Mouse (Mus musculus): Measurements from ENCODE around the gene Mto1. TPM values are rescaled to one million over a fixed set of nuclear protein-coding genes. Genes with fewer than 3 reads are reported as not detected.

Mto1 gene
- total RNA-seq (2012; rRNA removed) (21.5 and 22.9 TPM in 2 replicates), total RNA-seq (2014; rRNA removed) (21.5 and 22.5 TPM in 2 replicates), polyA plus RNA-seq (2012; ENCODE audit: insufficient read length, low read depth) (13.8 and 14.2 TPM in 2 replicates)

DNA sequence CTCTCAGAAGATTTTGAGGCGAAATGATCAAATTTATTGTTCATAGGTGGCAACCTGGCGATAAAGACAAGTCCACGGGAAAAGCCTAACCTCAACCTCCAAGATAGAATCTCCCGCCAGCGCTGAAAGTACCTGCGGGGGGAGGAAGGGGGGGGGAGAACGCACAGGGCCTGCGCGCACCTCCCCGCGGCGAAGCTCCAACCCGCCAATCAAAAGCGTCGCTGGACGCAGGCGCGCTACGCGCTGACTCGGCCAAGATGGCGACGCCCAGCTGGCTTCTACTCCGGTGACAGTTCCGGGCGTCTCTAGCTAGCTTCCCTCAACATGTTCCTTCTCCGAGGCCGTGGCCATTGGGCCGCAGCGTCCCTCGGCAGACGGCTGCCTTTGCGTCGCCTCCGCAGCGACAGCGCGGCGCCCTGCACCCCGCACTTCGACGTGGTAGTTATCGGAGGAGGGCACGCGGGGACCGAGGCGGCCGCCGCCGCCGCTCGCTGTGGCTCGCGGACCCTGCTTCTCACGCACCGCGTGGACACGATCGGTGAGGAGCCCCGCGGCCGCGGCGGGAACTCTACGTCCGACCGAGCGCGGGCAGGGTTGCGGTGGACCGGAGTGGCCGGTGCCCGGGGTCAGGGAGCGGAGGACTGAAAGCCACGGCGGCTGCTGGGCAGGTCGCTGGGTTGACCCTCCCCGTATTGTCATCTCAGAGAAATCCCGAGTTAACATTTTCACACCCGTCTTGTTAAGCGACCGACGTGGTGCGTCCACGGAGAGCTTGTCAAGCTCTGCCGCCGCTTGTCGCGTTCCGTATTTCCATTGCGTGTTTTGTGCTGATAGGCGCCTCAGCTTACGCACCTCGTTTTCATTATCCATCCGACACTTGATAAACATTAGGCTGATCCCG lies at the start of gene Mto1, which contains the start of gene Gm17324:
Mto1 (plus strand) TSS at position 236 of the 901 bp plus-strand sequence.
Gm17324 (minus strand) TSS at position 814 of the 901 bp plus-strand sequence.
- peak within 1 kb of the TSS; percentile 80 for H3K9ac ChIP-seq (ENCODE audit: insufficient read depth, low read depth)
- H3K4me3 ChIP-seq (replicated peaks in 1 of 3; ENCODE audit: low read depth in 2 of 3, low read length in 2 of 3, poor library complexity in 1 of 3), result peak within 1 kb of the TSS; percentile 88 to 94 (median 91)
- H3K4me2 ChIP-seq (ENCODE audit: insufficient read depth, low read depth, poor library complexity, severe bottlenecking), result peak within 1 kb of the TSS; percentile 82
- dilution Hi-C loops (cut with MboI; ENCODE audit: extremely low pct_ligation_motif_present, extremely low pct_unique_long_range_greater_than_20kb, low sequenced_read_pairs) (no loop called here), in situ Hi-C loops (cut with MboI; ENCODE audit: low pct_ligation_motif_present, low pct_unique_long_range_greater_than_20kb, low sequenced_read_pairs) (no loop called here)
- H3K36me3 ChIP-seq (replicated peaks in 1 of 2; ENCODE audit: control insufficient read depth in 1 of 2, insufficient read depth in 1 of 2, low read length in 1 of 2), result peaks cover 18 to 32% of the 10 kb centered on the region in 2 experiments
- no peaks in the 10 kb centered on the region for H3K79me2 ChIP-seq (replicated peaks; ENCODE audit: control insufficient read depth, extremely low read depth, insufficient read depth, poor library complexity, severe bottlenecking)
- H3K4me1 ChIP-seq (ENCODE audit: control insufficient read depth in 1 of 2, insufficient read depth in 2 of 2), result peaks cover 7 to 25% of the 10 kb centered on the region in 2 experiments
- peaks cover 35% of the 10 kb centered on the region for H3K27me3 ChIP-seq (replicated peaks)
- peaks cover 17% of the 10 kb centered on the region for H3K9me3 ChIP-seq (replicated peaks; ENCODE audit: low read length)
- peak within 1 kb of the TSS; percentile 48 for H3K27ac ChIP-seq (ENCODE audit: insufficient read depth, low read depth)
- TF ChIP-seq ELF1 (IDR thresholded peaks at IDR 0.05; ENCODE audit: low read depth, low read length) (peak; percentile 76), TBP (conservative IDR thresholded peaks at IDR 0.05; ENCODE audit: low read depth, low read length) (peak; percentile 66; the same call in 1 of the 2 replicates), E2F4 (IDR thresholded peaks at IDR 0.05; ENCODE audit: insufficient replicate concordance, low read depth, low read length) (peak; percentile 94), MAZ (IDR thresholded peaks at IDR 0.05; ENCODE audit: low read depth, low read length) (peak; percentile 92; the same call in 1 of the 2 replicates), NELFE (IDR thresholded peaks at IDR 0.05; ENCODE audit: low read depth, low read length) (peak; percentile 86), GABPA (IDR thresholded peaks at IDR 0.05; ENCODE audit: insufficient replicate concordance, low read depth, low read length) (no peak), MEF2A (IDR thresholded peaks at IDR 0.05; ENCODE audit: borderline replicate concordance, low read depth, low read length) (peak; percentile 26), MXI1 (IDR thresholded peaks at IDR 0.05; ENCODE audit: low read depth, low read length) (peak; percentile 71), EP300 (IDR thresholded peaks at IDR 0.05; ENCODE audit: low read length) (0 out of 2 replicates have a peak, but pooled peaks have one; percentile 15), POLR2A (IDR thresholded peaks at IDR 0.05; ENCODE audit: low read depth, low read length) (peak; percentile 89), TCF12 (IDR thresholded peaks at IDR 0.05; ENCODE audit: low read depth, low read length) (peak; percentile 75), IRF4 (IDR thresholded peaks at IDR 0.05; ENCODE audit: low read depth, low read length) (peak; percentile 51), POLR2AphosphoS2 (IDR thresholded peaks at IDR 0.05; ENCODE audit: low read depth, low read length) (no peak), KAT2A (IDR thresholded peaks at IDR 0.05; ENCODE audit: insufficient replicate concordance, low read length) (peak; percentile 55; the same call in 1 of the 2 replicates), NRF1 (IDR thresholded peaks at IDR 0.05; ENCODE audit: low read depth, low read length) (peak; percentile 92), SMC3 (IDR thresholded peaks at IDR 0.05; ENCODE audit: low read depth, low read length) (no peak; the same call in 1 of the 2 replicates), MAX (IDR thresholded peaks at IDR 0.05; ENCODE audit: low read length) (peak; percentile 41), MYC (IDR thresholded peaks at IDR 0.05; ENCODE audit: low read depth, low read length) (0 out of 2 replicates have a peak, but pooled peaks have one; percentile 46), HCFC1 (IDR thresholded peaks at IDR 0.05; ENCODE audit: low read depth, low read length) (peak; percentile 76), USF1 (IDR thresholded peaks at IDR 0.05; ENCODE audit: low read depth, low read length) (no peak), CHD2 (IDR thresholded peaks at IDR 0.05; ENCODE audit: low read length) (no peak), SIN3A (IDR thresholded peaks at IDR 0.05; ENCODE audit: low read length) (peak; percentile 53; the same call in 1 of the 2 replicates)
- DNase-seq (ENCODE audit: extremely low read depth), result peak; percentile 91
